In the genomic region with DNA sequence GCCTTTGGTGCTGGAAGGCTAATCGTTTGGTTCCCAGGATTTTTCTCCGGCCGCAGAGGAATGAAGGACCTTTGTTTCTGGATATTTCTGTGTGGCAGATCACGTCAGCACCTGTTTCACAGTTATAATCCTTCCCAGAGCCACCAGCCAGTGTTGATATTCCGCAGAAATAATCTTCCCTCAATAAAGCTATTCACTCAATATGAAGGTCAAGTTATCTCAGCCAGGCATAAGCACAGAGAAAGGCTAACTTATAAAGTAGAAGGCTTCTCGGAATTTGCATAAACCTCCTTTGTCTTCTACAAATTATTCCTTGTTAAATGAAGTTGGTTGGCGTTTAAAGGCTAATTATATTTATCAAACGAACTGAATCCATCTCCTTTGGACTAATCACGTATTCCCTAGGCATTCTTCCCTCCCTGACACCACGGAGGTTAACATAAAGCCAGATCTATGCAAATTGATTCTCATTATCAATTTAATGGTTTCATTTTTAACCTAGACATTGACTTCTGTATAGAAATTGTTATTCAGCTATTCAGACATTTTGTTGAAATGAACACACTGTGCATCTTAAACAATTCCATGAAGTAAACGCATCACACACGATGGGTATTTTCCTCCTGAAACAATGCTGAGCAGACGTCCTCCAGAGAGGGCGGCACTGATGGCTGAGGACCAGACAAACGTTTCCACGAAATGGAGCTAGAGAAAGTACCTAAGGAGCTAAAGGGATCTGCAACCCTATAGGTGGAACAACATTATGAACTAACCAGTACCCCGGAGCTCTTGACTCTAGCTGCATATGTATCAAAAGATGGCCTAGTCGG, we compare ENCODE assay signal across 26 mouse cellular contexts.
A peak's percentile ranks its signal among the peaks of the same experiment; 100 is the strongest.
DNase-seq lines count a peak whose midpoint lies in the region; ATAC-seq lines count a peak whose summit lies in the region.
"Had no signal": no experiment of that assay in that cellular context is flagged by ENCODE, and none has a peak within 500 bp of the region (broad histone marks: within the 10 kb centered on the region; RNA-seq: fewer than 3 reads in every experiment).

No protein-coding gene starts in this region.

- WGBS in forebrain, embryonic 14.5 days = 20% methylated on average over 17 of the region's 18 CpGs
- 23% methylated on average over 18 of the region's 18 CpGs for WGBS in forebrain, embryonic 15.5 days
- WGBS in midbrain, embryonic 11.5 days = 73% methylated on average over 18 of the region's 18 CpGs
- WGBS in midbrain, embryonic 16.5 days = 51% methylated on average over 18 of the region's 18 CpGs
- 44% methylated on average over 17 of the region's 18 CpGs for WGBS in hindbrain, embryonic 14.5 days
- WGBS in kidney, embryonic 15.5 days = 88% methylated on average over 18 of the region's 18 CpGs

- peak; percentile 57 for ATAC-seq in forebrain, embryonic 14.5 days
- ATAC-seq in forebrain, embryonic 15.5 days (replicated peaks) = no peak
- ATAC-seq in midbrain, embryonic 11.5 days (ENCODE audit: low FRiP score) = peak; percentile 38; the same call in 1 of the 2 replicates
- no peak for ATAC-seq in midbrain, embryonic 16.5 days
- ATAC-seq in hindbrain, embryonic 14.5 days (ENCODE audit: low FRiP score) = peak; percentile 48; the same call in 1 of the 2 replicates
- no peak for ATAC-seq in kidney, embryonic 15.5 days (replicated peaks; ENCODE audit: low FRiP score)
- ATAC-seq: inflammation-experienced regulatory T-cells, adult 6 months had no signal

- H3K9me3 ChIP-seq in forebrain, embryonic 14.5 days (replicated peaks; ENCODE audit: control insufficient read depth, low read length) = no peaks in the 10 kb centered on the region
- H3K9me3 ChIP-seq in forebrain, embryonic 15.5 days = no peaks in the 10 kb centered on the region
- no peaks in the 10 kb centered on the region for H3K9me3 ChIP-seq in midbrain, embryonic 11.5 days (ENCODE audit: control insufficient read depth, low read length)
- H3K9me3 ChIP-seq in midbrain, embryonic 16.5 days (replicated peaks; ENCODE audit: control insufficient read depth, low read length, poor library complexity, severe bottlenecking) = no peaks in the 10 kb centered on the region
- no peaks in the 10 kb centered on the region for H3K9me3 ChIP-seq in hindbrain, embryonic 14.5 days (ENCODE audit: control insufficient read depth, low read length)
- no peaks in the 10 kb centered on the region for H3K9me3 ChIP-seq in kidney, embryonic 15.5 days (replicated peaks)
- H3K9me3 ChIP-seq: heart, embryonic 12.5 days; limb, embryonic 12.5 days; liver, embryonic 15.5 days; neural tube, embryonic 12.5 days had no signal

- H3K4me3 ChIP-seq in forebrain, embryonic 14.5 days (ENCODE audit: low read depth, low read length) = no peak overlapping the region
- H3K4me3 ChIP-seq in forebrain, embryonic 15.5 days = no peak overlapping the region
- H3K4me3 ChIP-seq in midbrain, embryonic 11.5 days (ENCODE audit: low read depth, low read length) = no peak overlapping the region
- H3K4me3 ChIP-seq in midbrain, embryonic 16.5 days (ENCODE audit: low read depth, low read length) = no peak overlapping the region
- H3K4me3 ChIP-seq in hindbrain, embryonic 14.5 days (replicated peaks; ENCODE audit: low read length) = no peak overlapping the region
- H3K4me3 ChIP-seq in kidney, embryonic 15.5 days (replicated peaks) = no peak overlapping the region
- H3K4me3 ChIP-seq: erythroblast, embryonic 14.5 days; gastrocnemius, adult 2 months; heart, adult 2 months; heart, embryonic 12.5 days; limb, embryonic 12.5 days; liver, embryonic 15.5 days; myocyte; neural tube, embryonic 12.5 days had no signal

- H3K27me3 ChIP-seq in forebrain, embryonic 14.5 days (replicated peaks; ENCODE audit: control insufficient read depth, insufficient read depth, low read length) = no peaks in the 10 kb centered on the region
- H3K27me3 ChIP-seq in forebrain, embryonic 15.5 days = no peaks in the 10 kb centered on the region
- H3K27me3 ChIP-seq in midbrain, embryonic 11.5 days (ENCODE audit: control insufficient read depth, insufficient read depth, low read length) = no peaks in the 10 kb centered on the region
- no peaks in the 10 kb centered on the region for H3K27me3 ChIP-seq in midbrain, embryonic 16.5 days (ENCODE audit: control insufficient read depth, insufficient read depth, low read depth, low read length)
- no peaks in the 10 kb centered on the region for H3K27me3 ChIP-seq in hindbrain, embryonic 14.5 days (ENCODE audit: control insufficient read depth, insufficient read depth, low read length)
- H3K27me3 ChIP-seq in kidney, embryonic 15.5 days = no peaks in the 10 kb centered on the region
- H3K27me3 ChIP-seq: heart, embryonic 12.5 days; limb, embryonic 12.5 days; liver, embryonic 15.5 days; neural tube, embryonic 12.5 days had no signal

- peak; percentile 27 for DNase-seq in forebrain, embryonic 14.5 days (ENCODE audit: low spot score)
- DNase-seq in midbrain, embryonic 11.5 days (ENCODE audit: low spot score, missing footprints) = no peak
- no peak for DNase-seq in hindbrain, embryonic 14.5 days (ENCODE audit: low spot score)
- DNase-seq in adrenal gland, postnatal 4 days (ENCODE audit: low spot score in 2 of 2) = no peak
- DNase-seq: adrenal gland, postnatal 14 days; cerebellum, adult 18-20 months; cerebellum, postnatal 10 days; gastrocnemius, adult 2 months; heart, adult 2 months; heart, postnatal 4 days; kidney, adult 11 months; kidney, postnatal 25 days; lung, embryonic 14.5 days; lung, postnatal 14 days; thymus, adult 2 months; thymus, postnatal 36 days had no signal

- no peak overlapping the region for H3K4me2 ChIP-seq in forebrain, embryonic 14.5 days (ENCODE audit: low read length)
- H3K4me2 ChIP-seq in forebrain, embryonic 15.5 days (replicated peaks) = no peak overlapping the region
- H3K4me2 ChIP-seq in midbrain, embryonic 11.5 days = no peak overlapping the region
- no peak overlapping the region for H3K4me2 ChIP-seq in midbrain, embryonic 16.5 days (ENCODE audit: low read length)
- H3K4me2 ChIP-seq in hindbrain, embryonic 14.5 days (replicated peaks) = no peak overlapping the region
- H3K4me2 ChIP-seq in kidney, embryonic 15.5 days = no peak overlapping the region
- H3K4me2 ChIP-seq: heart, embryonic 12.5 days; limb, embryonic 12.5 days; liver, embryonic 15.5 days; lung, embryonic 14.5 days; neural tube, embryonic 12.5 days had no signal

- no peak overlapping the region for H3K27ac ChIP-seq in forebrain, embryonic 14.5 days (ENCODE audit: low read depth, low read length)
- no peak overlapping the region for H3K27ac ChIP-seq in forebrain, embryonic 15.5 days (replicated peaks)
- no peak overlapping the region for H3K27ac ChIP-seq in midbrain, embryonic 11.5 days (ENCODE audit: low read depth, low read length)
- H3K27ac ChIP-seq in midbrain, embryonic 16.5 days (ENCODE audit: low read length) = no peak overlapping the region
- no peak overlapping the region for H3K27ac ChIP-seq in hindbrain, embryonic 14.5 days
- no peak overlapping the region for H3K27ac ChIP-seq in kidney, embryonic 15.5 days
- H3K27ac ChIP-seq: gastrocnemius, adult 2 months; heart, adult 2 months; limb, embryonic 12.5 days; liver, embryonic 15.5 days; neural tube, embryonic 12.5 days had no signal

- peaks cover 8% of the 10 kb centered on the region for H3K4me1 ChIP-seq in forebrain, embryonic 14.5 days (ENCODE audit: control insufficient read depth, insufficient read depth, low read length)
- H3K4me1 ChIP-seq in forebrain, embryonic 15.5 days = peaks cover 13% of the 10 kb centered on the region
- no peaks in the 10 kb centered on the region for H3K4me1 ChIP-seq in midbrain, embryonic 11.5 days (ENCODE audit: control insufficient read depth, insufficient read depth, low read length)
- 0 out of 2 replicates have a peak, but pooled peaks cover 5% of the 10 kb centered on the region for H3K4me1 ChIP-seq in midbrain, embryonic 16.5 days (ENCODE audit: control insufficient read depth, insufficient read depth, low read length)
- H3K4me1 ChIP-seq in hindbrain, embryonic 14.5 days (replicated peaks; ENCODE audit: control insufficient read depth, insufficient read depth, low read length) = peaks cover 7% of the 10 kb centered on the region
- H3K4me1 ChIP-seq in kidney, embryonic 15.5 days = no peaks in the 10 kb centered on the region
- H3K4me1 ChIP-seq: heart, embryonic 12.5 days; limb, embryonic 12.5 days; liver, embryonic 15.5 days; neural tube, embryonic 12.5 days had no signal

- H3K36me3 ChIP-seq in forebrain, embryonic 14.5 days (ENCODE audit: control insufficient read depth, insufficient read depth, low read length) = no peaks in the 10 kb centered on the region
- H3K36me3 ChIP-seq in forebrain, embryonic 15.5 days = no peaks in the 10 kb centered on the region
- H3K36me3 ChIP-seq in midbrain, embryonic 11.5 days (ENCODE audit: control insufficient read depth, insufficient read depth, low read length) = no peaks in the 10 kb centered on the region
- no peaks in the 10 kb centered on the region for H3K36me3 ChIP-seq in midbrain, embryonic 16.5 days (ENCODE audit: control insufficient read depth, insufficient read depth, low read length)
- H3K36me3 ChIP-seq in hindbrain, embryonic 14.5 days (replicated peaks; ENCODE audit: control insufficient read depth, insufficient read depth) = no peaks in the 10 kb centered on the region
- no peaks in the 10 kb centered on the region for H3K36me3 ChIP-seq in kidney, embryonic 15.5 days
- H3K36me3 ChIP-seq: heart, embryonic 12.5 days; limb, embryonic 12.5 days; liver, embryonic 15.5 days; neural tube, embryonic 12.5 days had no signal

- H3K9ac ChIP-seq in forebrain, embryonic 14.5 days (ENCODE audit: low read length) = no peak overlapping the region
- H3K9ac ChIP-seq in forebrain, embryonic 15.5 days (replicated peaks) = no peak overlapping the region
- no peak overlapping the region for H3K9ac ChIP-seq in midbrain, embryonic 11.5 days (ENCODE audit: low read length)
- H3K9ac ChIP-seq in midbrain, embryonic 16.5 days (ENCODE audit: low read depth, low read length) = no peak overlapping the region
- no peak overlapping the region for H3K9ac ChIP-seq in hindbrain, embryonic 14.5 days
- no peak overlapping the region for H3K9ac ChIP-seq in kidney, embryonic 15.5 days
- H3K9ac ChIP-seq: heart, embryonic 12.5 days; limb, embryonic 12.5 days; liver, embryonic 15.5 days; lung, embryonic 14.5 days; neural tube, embryonic 12.5 days had no signal

Comparison
In these comparisons a context has a peak if more than half of its experiments do, and no peak if none do; other contexts are left out.
1. ATAC-seq: peak in forebrain, embryonic 14.5 days (single experiment), midbrain, embryonic 11.5 days (single experiment) and hindbrain, embryonic 14.5 days (single experiment); none in forebrain, embryonic 15.5 days (single experiment), midbrain, embryonic 16.5 days (single experiment) and kidney, embryonic 15.5 days (single experiment).